Mouse (Mus musculus): Measurements from ENCODE around the gene Ndufb5.

Gene Ndufb5

GRCm38 (mm10) chr3:32725951-32726350, 10.8 kb upstream of the Ndufb5 start:
- no peak for DNase-seq (ENCODE audit: low read depth, low spot score)

DNA sequence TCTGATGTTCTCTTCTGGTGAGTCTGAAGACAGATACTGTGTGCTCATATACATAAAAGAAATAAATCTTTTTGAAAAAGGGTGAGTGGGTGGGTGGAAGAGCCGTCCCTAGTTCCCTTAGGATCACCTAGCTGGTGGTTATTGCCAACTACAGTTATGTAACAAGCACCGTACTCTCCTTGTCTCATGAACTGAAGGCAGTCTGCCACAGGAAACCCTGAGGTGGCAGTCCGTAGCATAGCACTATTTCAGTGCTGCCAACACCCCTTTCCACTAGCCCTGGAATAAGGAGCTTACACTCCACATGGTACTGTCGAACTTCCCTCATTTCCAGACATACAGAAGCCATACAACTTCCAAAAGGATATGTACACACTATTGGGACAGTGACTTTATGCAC, 8.9 kb upstream of the Ndufb5 start:
- DNase-seq (ENCODE audit: low read depth, low spot score): no peak

DNA sequence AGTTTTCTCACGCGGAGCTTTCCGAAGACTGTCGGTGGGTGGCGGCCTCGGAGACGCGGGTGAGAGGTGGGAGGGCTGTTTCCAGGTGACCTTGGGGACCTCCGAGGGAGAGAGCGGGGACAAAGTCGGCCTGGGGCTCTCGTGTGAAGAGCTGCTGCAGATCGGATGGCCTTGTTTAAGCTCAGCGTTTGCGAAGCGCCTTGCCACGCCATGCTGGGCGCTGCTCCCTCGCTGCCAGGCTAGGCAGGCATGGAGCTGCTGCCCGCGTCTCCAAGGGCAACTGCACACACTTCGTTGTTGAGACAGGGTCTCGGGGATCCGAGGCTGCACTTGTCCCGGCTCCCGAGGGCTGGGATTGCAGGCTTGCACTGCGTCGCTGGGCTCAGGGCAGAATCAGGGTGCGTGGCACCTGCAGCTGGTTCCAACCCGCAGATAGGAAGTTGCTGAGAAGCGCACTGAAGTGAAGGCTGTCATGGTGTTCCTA, 424 bp downstream of the Ndufb5 start, which contains the start of gene Mrpl47:
Gene Mrpl47, minus strand, starts transcription at position 434 of the 484 bp plus-strand sequence.
- DNase-seq (ENCODE audit: low read depth, low spot score): no peak

- DNase-seq (ENCODE audit: low read depth, low spot score): no peak
Observed at GRCm38 (mm10) chr3:32738549-32738948, 1.8 kb downstream of the Ndufb5 start.

GRCm38 (mm10) chr3:32742276-32742780, 5.5 kb downstream of the Ndufb5 start:
- no peak for DNase-seq (ENCODE audit: low read depth, low spot score)

DNA sequence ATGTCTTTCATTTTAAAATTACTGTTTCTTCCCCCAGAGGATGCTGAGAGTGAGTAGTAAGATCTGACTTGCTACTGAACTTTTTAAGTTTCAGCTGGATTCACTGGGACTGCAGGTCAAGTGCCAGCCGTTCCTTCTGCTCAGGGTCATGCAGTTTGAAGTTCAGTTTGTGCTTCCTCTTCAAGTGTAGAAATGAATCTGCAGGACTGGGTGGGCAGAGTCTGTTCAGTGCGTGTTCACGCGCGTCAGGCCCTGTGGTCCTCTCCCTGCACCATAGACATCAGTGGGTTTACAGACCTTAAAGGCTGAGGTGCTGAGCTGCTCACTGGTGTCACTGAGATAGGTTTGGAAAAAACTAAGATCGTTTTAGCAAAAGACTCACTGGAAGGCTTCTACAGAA, 8.2 kb downstream of the Ndufb5 start:
- DNase-seq (ENCODE audit: low read depth, low spot score): no peak

- peak; percentile 40 for DNase-seq (ENCODE audit: low read depth, low spot score)
Observed at GRCm38 (mm10) chr3:32745426-32745825, 8.6 kb downstream of the Ndufb5 start.

- DNase-seq (ENCODE audit: low read depth, low spot score): no peak
Observed at GRCm38 (mm10) chr3:32748384-32748783, 11.6 kb downstream of the Ndufb5 start.

DNA sequence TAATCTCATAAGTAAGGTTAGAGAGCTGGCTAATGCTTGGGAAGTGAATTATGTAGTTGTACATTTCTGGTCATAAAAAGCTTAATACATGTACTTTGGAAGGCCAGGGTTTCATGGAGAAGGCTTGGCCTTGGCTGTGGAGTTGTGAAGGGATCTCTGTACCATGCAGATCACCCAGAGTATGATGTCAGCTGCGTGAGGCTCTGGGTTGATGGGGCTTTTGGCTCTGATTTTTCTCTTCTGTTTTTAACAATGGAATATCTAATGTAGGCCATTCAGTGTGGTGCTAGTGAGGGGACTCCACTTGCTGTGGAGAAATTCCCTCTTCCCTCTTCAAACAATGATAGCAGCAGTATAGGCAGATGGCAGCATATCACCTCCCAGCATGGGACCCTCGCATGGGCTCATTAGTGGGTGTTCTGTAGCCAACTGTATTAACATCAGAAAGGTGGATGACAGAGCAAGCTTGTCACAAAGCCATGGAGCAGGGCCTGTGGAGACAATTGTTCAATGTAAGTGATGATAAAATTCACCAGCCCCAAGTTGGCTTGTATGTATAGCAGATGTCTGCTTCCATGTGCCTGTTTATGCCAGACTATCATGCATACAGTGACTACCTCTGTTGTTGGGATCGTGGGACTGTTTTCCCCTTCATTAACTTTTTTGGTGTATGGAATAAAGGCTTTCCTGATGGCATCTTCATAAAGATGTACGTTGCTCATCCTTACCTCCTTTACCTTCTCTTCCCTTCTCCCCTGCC, 13.2 kb downstream of the Ndufb5 start:
- peak; percentile 27 for DNase-seq (ENCODE audit: low read depth, low spot score)

GRCm38 (mm10) chr3:32754384-32754915, 17.7 kb downstream of the Ndufb5 start:
- no peak for DNase-seq (ENCODE audit: low read depth, low spot score)

DNA sequence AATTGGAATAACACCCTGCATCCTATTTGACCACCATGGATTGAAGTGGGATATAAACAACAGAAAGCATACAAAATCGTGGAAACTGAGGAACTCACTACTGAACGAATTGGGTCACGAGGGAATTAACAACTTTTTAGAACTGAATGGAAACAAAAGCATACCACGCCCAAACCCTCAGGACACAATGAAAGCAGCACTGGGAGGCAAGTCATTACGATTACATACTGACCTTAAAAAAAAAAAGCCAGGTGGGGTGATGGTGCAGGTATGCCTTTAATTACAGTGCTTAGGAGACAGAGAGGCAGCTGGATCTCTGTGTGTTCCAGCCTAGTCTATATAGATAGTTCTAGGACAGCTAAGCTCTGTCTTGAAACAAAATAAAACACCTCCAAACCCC, 22.4 kb downstream of the Ndufb5 start:
- DNase-seq (ENCODE audit: low read depth, low spot score): peak; percentile 78

DNA sequence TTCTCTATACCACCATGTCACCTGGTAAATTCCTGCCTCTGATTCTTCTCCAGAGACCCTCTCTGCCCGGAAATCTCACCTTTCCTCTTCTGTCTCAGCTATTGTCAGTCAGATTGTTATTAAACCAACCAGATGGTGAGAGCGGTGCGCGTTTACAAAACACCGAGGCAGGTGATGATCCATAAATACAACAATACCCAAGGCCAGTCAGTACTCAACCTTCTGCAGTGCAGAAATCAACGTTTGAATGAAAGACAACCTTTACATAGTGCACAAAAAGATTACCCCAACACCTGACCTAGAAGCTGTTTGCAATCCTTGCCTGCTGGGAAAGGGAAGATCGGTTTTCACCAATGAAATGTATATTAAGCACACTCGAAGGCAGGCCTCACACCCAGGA, 26.2 kb downstream of the Ndufb5 start:
- DNase-seq (ENCODE audit: low read depth, low spot score): peak; percentile 70

DNA sequence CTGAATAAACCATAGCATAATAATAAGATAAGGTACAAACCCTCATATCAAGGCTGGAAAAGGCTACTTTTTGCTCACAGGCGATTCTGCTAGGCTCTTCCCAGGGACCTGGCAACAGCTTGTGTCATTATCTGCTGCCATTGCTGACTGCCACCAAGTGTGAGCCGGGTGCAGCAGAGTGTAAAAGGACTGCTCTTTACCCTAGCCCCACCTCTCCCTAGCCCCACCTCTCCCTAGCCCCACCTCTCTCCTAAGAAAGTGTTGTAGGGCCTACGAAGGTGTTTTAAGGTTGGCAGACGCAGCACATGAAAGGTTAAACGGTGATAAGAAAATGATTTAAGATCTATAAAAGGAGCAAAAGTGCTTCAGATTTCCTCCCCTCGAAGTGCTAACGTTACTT, 27.1 kb downstream of the Ndufb5 start:
- peak; percentile 66 for DNase-seq (ENCODE audit: low read depth, low spot score)

DNA sequence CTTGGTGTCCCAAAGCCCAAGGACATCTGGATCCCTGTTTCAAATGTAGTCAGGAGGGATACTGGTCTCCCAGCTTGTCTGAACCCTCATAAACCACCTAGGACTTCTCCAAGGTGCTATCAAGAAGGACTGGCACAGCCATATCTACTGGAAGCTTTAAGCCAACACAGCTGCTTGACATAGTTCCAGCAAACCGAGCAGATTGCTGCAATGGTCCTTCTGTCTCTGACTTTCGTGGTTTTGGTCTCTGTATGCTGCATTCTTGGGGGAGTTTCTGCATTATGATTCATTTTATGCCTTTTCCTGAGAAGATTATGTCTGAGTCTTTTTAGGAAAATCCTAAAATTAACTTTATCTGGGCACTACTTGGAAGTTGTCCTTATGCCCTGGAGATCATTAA, 34.0 kb downstream of the Ndufb5 start:
- DNase-seq (ENCODE audit: low read depth, low spot score): no peak

Measured in ZHBTc4 (cell line).